Mouse (Mus musculus) heart, embryonic 13.5 days (tissue): ENCODE measurements around the gene Gm15127. TPM values are rescaled to one million over a fixed set of nuclear protein-coding genes. Genes with fewer than 3 reads are reported as not detected.
"Not testable (repeated sequence)": the region's sequence is repeated elsewhere in the genome, so short reads cannot be mapped to it uniquely, and the experiment has no call there.

Experiments
- ATAC-seq: fragments of 200-750 bp; cut with Nextera tagmentation; 2 replicates; pipeline ENCODE4 v1.8.0; 2017; ENCODE audit warnings: moderate TSS enrichment; ENCODE audit not compliant: insufficient number of reproducible peaks, low FRiP score, low TSS enrichment; ENCODE audit errors: extremely low read depth
- H3K27ac ChIP-seq: fragments of 300-500 bp; sonication (generic); replicated peaks from 2 replicates; pipeline ENCODE4 v1.5.1; 2015; ENCODE audit warnings: moderate library complexity, mild to moderate bottlenecking, inconsistent platforms
- H3K27me3 ChIP-seq: fragments of 300-500 bp; sonication (generic); replicated peaks from 2 replicates; pipeline ENCODE4 v1.6.1; 2015; ENCODE audit warnings: mild to moderate bottlenecking, inconsistent platforms
- H3K36me3 ChIP-seq: fragments of 300-500 bp; sonication (generic); 2 replicates; pipeline ENCODE4 v1.6.1; 2015; ENCODE audit warnings: mild to moderate bottlenecking, inconsistent platforms
- H3K4me1 ChIP-seq: fragments of 300-500 bp; sonication (generic); 2 replicates; pipeline ENCODE4 v1.6.1; 2015; ENCODE audit warnings: inconsistent platforms
- H3K4me2 ChIP-seq: fragments of 300-500 bp; sonication (generic); 2 replicates; pipeline ENCODE4 v1.6.1; 2015; ENCODE audit warnings: inconsistent platforms, mild to moderate bottlenecking, moderate library complexity
- H3K4me3 ChIP-seq: fragments of 300-500 bp; sonication (generic); 2 replicates; pipeline ENCODE4 v1.5.1; 2015; ENCODE audit warnings: moderate library complexity, mild to moderate bottlenecking, inconsistent platforms
- H3K9ac ChIP-seq: fragments of 300-500 bp; sonication (generic); 2 replicates; pipeline ENCODE4 v1.6.1; 2015; ENCODE audit warnings: inconsistent platforms, mild to moderate bottlenecking, moderate library complexity
- H3K9me3 ChIP-seq: fragments of 300-500 bp; sonication (generic); 2 replicates; pipeline ENCODE4 v1.6.1; 2016; ENCODE audit warnings: inconsistent platforms
- WGBS: fragments of 180-500 bp; shearing (Covaris S2); methylation state at CpG from one replicate; pipeline ENCODE4 v1.1.7; 2015; ENCODE audit warnings: mixed read lengths; 5-methylcytosine and 5-hydroxymethylcytosine counted together
- polyA plus RNA-seq: library from polyadenylated mRNA; unstranded; fragments of >200 nt; fragmentation: Nextera tagmentation; extraction: Ambion mirVana; gene quantifications from 2 replicates; pipeline ENCODE4 v1.2.1, GENCODE M21; 2015

The Gm15127 gene
- not detected in 2 replicates for polyA plus RNA-seq

GRCm38 (mm10) chrX:148663298-148663697 lies at the start of gene Gm15127:
Gene Gm15127 (plus strand): TSS chrX:148663598.
- H3K4me1 ChIP-seq, H3K27ac ChIP-seq, H3K4me2 ChIP-seq, ATAC-seq, H3K9me3 ChIP-seq, H3K36me3 ChIP-seq, H3K9ac ChIP-seq, H3K4me3 ChIP-seq, H3K27me3 ChIP-seq: not testable (repeated sequence)
- 69% methylated on average over 2 of the region's 4 CpGs for WGBS

DNA sequence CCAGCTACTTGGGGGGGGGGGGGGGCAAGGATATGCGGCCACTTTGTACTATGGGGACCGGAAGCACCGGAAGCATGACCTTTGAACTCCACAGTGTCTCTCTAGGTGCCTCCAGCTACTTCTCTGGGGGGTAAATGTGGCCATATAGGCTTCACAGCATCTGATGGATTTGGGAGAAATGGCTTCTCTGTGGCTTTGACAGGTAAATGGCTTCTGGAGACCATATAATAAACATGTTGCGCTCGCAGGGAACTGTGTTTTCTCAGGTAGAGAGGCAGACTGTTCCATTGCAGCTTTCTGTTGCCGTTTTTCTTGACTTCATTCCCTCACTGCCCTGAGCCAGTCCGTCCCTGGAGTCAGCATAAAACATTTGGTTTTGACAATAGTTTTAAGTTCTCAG lies 48.3 kb upstream of the Gm15127 start, which contains the start of gene Gm8334:
Gene Gm8334 (minus strand): TSS at position 101 of the 400 bp plus-strand sequence.
- H3K9me3 ChIP-seq, H3K4me3 ChIP-seq, H3K4me2 ChIP-seq, H3K9ac ChIP-seq, H3K4me1 ChIP-seq, H3K36me3 ChIP-seq, H3K27me3 ChIP-seq, ATAC-seq, H3K27ac ChIP-seq: not testable (repeated sequence)
- 60% methylated on average over 4 of the region's 7 CpGs for WGBS

DNA sequence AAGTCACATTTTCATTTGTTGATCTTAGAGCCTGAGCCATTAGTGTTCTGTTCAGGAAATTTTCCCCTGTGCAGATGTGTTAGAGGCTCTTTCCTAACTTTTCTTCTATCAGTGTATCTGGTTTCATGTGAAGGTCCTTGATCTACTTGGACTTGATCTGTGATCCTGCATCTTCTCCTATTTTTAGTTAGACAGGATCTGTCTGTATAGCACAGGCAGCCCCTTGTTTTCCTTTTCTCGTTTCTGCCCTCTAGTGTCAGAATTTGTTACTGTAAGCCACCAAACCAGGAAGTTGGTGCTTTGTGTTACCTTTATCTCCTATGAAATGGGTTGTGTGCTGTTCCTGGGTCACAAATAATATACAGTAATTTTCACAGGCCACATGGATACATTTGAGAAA lies 12.9 kb downstream of the Gm15127 start:
- H3K36me3 ChIP-seq, H3K4me3 ChIP-seq, H3K9ac ChIP-seq, H3K27me3 ChIP-seq, ATAC-seq, H3K27ac ChIP-seq, H3K9me3 ChIP-seq, H3K4me1 ChIP-seq, H3K4me2 ChIP-seq: not testable (repeated sequence)
- WGBS: 10% methylated on average over 1 of the region's 1 CpGs

Other genes starting within 250 kb of the Gm15127 start
- not detected in 2 replicates for gene Gm15114, start 174.6 kb upstream of the Gm15127 start, polyA plus RNA-seq
- not detected in 2 replicates for gene Gm8334, start 48.4 kb upstream of the Gm15127 start, polyA plus RNA-seq
- not detected in 2 replicates for gene Luzp4, start 194.0 kb downstream of the Gm15127 start, polyA plus RNA-seq